Mouse (Mus musculus) left cerebral cortex, adult 2 months (tissue): ENCODE measurements around the gene Cnot3. TPM values are rescaled to one million over a fixed set of nuclear protein-coding genes. Genes with fewer than 3 reads are reported as not detected.
A peak's percentile ranks its signal among the peaks of the same experiment; 100 is the strongest.
"Not testable (repeated sequence)": the region's sequence is repeated elsewhere in the genome, so short reads cannot be mapped to it uniquely, and the experiment has no call there.

Source experiments
- DNase-seq, 2 experiments: peaks; one replicate each; pipeline ENCODE4 v3.0.0; 2021 to 2022; ENCODE audit warnings: low spot score in 2 of 2, mixed read lengths in 1 of 2; ENCODE audit errors: extremely low spot score in 1 of 2
- H3K27ac ChIP-seq: fragments of 200-600 bp; 2 replicates; pipeline ENCODE4 v1.8.1; 2022
- H3K4me3 ChIP-seq: fragments of 200-600 bp; 2 replicates; pipeline ENCODE4 v1.8.1; 2022
- CTCF ChIP-seq: fragments of 200-600 bp; IDR thresholded peaks from 2 replicates; pipeline ENCODE4 v1.8.1; 2022; ENCODE audit warnings: antibody characterized with exemption, mild to moderate bottlenecking, moderate library complexity
- intact Hi-C: fragments of 180-260 bp; cut with DNase I; formaldehyde crosslinking; loops from one replicate; pipeline ENCODE4 v1.15.1; 2025
- long read RNA-seq, 2 experiments: library from polyadenylated mRNA; stranded (forward); transcript quantifications; one replicate each; pipeline ENCODE4 v2.0.0; 2021; ENCODE audit warnings: borderline mapping rate in 2 of 2
- total RNA-seq, 2 experiments: library from RNA; stranded (reverse); gene quantifications; 2 replicates each; pipeline ENCODE4 v1.2.3; 2021

Gene Cnot3
- 10 to 100 TPM; 52.4 to 54.3 TPM for total RNA-seq
- long read RNA-seq, experiment 1, full-length matches to known transcripts, result 32 of 67 reads
- long read RNA-seq, experiment 1, partial matches to known transcripts, result 9 of 67 reads
- long read RNA-seq, experiment 1, other reads (novel, unspliced or antisense), result 26 of 67 reads
- long read RNA-seq, experiment 2, full-length matches to known transcripts, result 31 of 70 reads
- long read RNA-seq, experiment 2, partial matches to known transcripts, result 8 of 70 reads
- long read RNA-seq, experiment 2, other reads (novel, unspliced or antisense), result 31 of 70 reads

DNA sequence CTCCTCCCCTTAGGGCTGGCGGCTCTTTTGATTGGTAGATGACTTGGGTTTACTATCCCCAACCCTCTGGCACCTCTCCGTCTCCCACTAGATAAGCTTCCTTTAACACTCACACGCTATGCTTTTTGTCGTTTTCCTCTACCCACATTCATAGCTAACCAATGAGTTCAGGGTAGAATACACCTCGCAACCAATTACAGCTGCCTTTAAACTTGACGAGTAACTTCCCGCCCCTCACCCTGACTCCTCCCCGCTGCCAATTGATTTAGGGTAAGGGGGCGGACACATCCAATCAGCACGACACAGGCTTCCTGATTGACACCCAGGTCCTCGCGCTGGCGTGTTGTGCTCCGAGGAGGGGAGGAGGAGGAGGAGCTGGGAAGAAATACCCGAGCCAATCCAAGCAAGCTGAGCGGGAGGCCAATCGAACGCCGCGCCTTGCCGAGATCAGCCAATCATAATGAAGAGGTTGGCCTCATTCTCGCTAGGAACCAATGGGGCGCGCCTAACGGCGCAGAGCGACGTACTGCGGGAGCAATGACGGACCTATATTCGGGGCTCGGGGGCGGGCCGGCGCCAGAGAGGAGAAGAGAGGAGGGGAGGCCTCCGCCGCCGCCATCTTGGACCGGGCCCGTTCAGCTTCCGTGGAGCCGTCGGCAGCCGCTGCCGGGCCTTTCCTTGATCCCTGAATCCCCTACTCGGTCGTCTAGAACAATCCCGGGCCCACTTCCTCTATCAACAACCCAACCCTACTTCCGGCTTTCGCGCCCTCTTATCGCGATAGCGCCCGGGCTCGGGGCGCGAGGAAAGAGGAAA, at the start of gene Cnot3:
Gene Cnot3, plus strand, starts transcription at position 597 of the 816 bp plus-strand sequence.
- H3K27ac ChIP-seq, result peak within 1 kb of the TSS; percentile 97
- intact Hi-C loops, result loop anchor here (10.0 kb wide), 1 partner anchor 1420 kb away; the partner anchor contains the start of gene U2af2
- no peak for TF ChIP-seq CTCF
- H3K4me3 ChIP-seq, result peak within 1 kb of the TSS; percentile 79
- DNase-seq, result peak; percentile 96 to 99

DNA sequence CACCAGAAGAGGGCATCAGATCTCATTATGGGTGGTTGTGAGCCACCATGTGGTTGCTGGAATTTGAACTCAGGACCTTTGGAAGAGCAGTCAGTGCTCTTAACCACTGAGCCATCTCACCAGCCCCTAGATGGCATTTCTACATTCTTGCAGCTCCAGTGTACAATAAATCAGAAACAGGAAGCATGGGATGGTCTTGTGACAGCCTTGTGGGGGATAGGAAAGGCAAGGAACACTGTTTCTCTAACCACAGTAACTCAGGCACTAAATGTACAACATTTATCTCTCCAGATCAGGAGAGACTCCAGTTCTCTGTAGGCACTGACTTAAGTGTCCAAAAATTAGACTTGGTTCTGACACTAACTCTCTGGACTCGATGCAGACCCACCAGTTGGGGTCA, 47.3 kb upstream of the Cnot3 start:
- intact Hi-C loops, H3K27ac ChIP-seq, H3K4me3 ChIP-seq, DNase-seq: not testable (repeated sequence)

DNA sequence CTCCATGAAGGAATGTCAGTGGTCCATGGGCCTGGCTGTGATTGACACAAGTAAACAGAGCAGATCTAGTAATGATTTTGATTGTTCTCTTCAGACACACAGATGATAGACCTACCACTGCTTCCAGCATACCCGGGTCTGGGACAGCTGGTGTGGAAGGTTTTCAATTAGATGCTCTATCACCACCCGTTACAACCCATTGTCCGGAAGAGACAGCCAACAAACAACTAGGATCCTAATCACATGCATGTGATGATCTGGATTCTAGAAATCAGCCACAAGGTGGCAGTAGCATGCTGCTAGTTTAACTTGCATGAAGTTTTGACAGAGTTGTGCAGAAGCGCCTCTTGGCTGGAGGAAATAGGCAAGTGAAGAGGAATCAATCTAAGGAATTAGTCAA, 43.9 kb upstream of the Cnot3 start:
- peak; percentile 60 to 66 for DNase-seq
- Histone ChIP-seq H3K4me3 (no peak overlapping the region), H3K27ac (no peak overlapping the region)
- intact Hi-C loops, result loop anchor here (2.0 to 5.0 kb wide), 2 partner anchors 378 to 871 kb away; no protein-coding TSS in a partner anchor
- TF ChIP-seq CTCF, result peak; percentile 95

DNA sequence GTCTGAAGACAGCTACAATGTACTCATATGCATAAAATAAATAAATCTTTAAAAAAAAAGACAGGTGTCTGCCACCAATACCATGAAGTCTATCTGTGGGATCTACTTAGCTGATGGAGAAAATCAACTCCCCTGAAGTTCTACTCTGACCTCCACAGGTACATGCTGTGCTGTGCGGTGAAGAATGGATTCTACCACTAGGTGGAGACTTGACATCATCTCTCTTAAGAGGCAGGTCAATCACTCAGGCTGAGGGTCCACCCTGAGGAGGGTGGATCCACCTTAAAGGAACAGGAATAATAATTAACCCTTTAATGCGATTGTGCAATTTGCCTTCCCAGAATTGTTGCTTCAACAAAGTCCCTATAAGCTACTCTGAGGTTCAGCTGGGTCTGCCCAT, 38.3 kb upstream of the Cnot3 start:
- DNase-seq, result no peak
- intact Hi-C loops, result no loop called here
- peak; percentile 52 for TF ChIP-seq CTCF
- no peak overlapping the region for H3K4me3 ChIP-seq
- H3K27ac ChIP-seq, result no peak overlapping the region

DNA sequence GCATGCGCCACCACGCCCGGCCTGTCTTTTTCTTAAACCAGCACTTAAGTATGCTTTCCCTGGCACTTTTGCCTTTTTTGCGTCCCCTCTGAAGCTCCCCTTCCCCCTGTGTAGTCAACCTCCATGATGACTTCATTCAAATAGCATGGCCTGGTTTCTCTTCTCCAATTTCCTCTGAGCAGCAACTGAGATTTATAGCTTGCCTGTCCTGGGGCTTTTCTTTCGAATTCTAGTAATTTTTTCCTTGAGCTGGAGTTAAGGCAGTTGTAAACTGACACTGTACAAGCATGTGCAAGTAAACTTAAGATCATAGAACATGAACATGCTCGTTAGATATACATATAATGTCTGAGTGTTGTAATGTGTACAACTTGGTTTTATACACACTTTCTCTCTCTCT, 37.7 kb upstream of the Cnot3 start:
- TF ChIP-seq CTCF, result no peak
- intact Hi-C loops, result no loop called here
- no peak for DNase-seq
- H3K4me3 ChIP-seq, result no peak overlapping the region
- H3K27ac ChIP-seq, result no peak overlapping the region

DNA sequence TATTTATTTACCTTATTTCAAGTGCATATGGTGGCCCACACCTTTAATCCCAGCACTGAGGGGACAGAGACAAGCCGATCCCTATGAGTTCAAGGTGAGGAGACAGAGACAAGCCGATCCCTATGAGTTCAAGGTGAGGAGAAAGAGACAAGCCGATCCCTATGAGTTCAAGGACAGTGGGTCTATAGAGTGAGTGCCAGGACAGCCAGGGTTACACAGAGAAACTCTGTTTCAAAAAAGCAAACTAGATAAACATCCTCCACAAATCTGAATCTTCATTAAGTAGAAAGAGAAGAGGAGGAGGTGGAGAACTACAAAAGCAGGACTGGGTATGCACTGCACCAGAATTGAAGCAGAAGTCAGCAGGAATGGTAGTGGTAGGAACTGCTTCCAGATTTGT, 36.4 kb upstream of the Cnot3 start:
- no peak overlapping the region for H3K4me3 ChIP-seq
- DNase-seq, result no peak
- intact Hi-C loops, result no loop called here
- no peak overlapping the region for H3K27ac ChIP-seq
- no peak for TF ChIP-seq CTCF

DNA sequence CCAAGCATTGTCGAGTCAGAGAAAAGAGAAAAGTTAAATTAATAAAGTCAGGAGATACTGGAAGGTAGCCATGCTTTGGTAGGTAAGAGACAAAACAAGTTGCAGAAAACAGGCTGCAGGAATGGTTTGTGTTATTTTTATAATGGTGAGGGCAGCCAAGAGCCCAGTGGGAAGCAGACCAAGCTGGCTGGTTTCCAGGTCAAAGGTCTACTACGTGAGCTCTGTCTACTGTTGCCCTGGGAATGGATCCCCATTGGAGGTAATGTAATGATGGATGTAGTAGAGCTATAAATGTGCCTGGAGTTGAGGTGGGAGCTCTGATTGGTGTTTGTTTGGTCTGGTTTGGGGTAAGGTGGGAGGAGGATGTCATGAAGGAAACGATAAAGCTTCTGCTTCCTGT, 36.0 kb upstream of the Cnot3 start:
- no peak overlapping the region for H3K4me3 ChIP-seq
- TF ChIP-seq CTCF, result no peak
- no peak for DNase-seq
- no peak overlapping the region for H3K27ac ChIP-seq
- intact Hi-C loops, result no loop called here

DNA sequence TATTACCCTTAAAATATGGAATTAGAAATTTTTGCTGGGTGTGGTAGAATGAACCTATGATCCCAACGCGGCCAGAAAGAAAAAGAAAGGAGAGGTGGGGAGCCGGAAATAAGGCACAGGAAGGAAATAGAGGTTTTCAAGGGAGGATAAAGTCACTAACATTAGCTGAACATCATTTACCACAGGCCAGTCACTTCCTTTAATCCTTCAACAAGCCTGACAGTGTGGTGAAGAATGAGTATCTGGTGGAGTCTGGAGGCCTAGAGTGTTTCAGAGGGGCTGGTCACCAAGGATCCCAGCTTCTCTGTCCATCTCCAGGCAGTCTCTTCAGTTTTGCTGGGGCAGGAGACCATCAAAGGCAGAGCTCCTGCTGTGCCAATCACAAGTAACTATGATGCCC, 34.6 kb upstream of the Cnot3 start:
- no peak for TF ChIP-seq CTCF
- DNase-seq, result no peak
- intact Hi-C loops, result no loop called here
- Histone ChIP-seq H3K27ac (no peak overlapping the region), H3K4me3 (no peak overlapping the region)

DNA sequence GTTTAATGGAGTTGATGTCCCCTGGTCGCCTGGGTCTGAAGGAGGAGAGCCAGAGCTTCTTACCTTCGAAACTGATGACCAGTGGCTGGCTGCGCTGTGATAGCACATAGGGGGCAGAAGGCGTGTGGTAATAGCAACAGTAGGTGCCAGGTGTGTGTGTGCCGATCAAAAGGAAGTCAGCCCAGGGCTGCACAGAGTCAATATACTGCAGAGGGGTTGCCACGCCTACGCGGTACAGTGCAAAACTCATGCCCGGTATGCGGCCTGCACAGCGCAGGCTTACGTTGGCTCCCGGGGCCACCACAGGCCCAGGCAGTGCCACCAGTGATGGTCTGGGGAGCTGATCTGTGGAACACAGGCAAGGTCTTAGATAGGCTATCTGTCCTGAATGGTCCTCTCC, 34.1 kb upstream of the Cnot3 start:
- no peak for TF ChIP-seq CTCF
- no peak for DNase-seq
- Histone ChIP-seq H3K4me3 (no peak overlapping the region), H3K27ac (no peak overlapping the region)
- intact Hi-C loops, result no loop called here

DNA sequence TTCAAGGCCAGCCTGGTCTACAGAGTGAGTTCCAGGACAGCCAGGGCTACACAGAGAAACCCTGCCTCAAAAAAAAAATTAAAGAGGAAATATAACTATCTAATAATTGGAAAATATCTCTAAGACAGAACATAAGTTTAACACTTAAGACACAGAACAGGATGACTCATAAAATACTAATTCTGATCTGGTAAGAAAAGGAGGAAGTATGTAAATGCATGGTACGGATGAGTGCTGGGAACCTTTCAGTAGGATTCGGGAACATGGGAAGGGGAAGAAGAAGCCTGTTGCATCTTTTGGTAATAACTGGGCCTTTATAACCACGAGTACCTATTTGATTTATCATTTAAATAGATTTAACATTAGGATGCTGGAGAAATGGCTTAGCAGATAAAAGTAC, 31.0 kb upstream of the Cnot3 start:
- intact Hi-C loops, result no loop called here
- DNase-seq, result no peak
- Histone ChIP-seq H3K27ac (no peak overlapping the region), H3K4me3 (no peak overlapping the region)
- no peak for TF ChIP-seq CTCF

DNA sequence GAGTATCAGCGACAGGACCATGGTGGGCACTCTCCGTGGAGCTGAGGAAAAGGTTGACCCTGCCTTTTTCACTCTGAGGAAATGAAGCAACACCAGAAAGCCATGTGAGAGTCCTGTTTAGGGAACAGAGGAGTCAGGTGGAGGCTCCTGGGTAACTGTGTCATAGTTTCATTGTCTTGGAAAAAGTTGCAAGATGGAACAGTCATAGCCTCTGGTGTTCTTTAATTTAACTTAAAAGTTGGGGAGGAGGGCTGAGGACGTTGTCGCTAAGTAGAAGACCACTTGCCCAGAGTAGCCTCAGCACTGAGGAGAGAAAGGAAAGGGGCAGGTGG, 29.0 kb upstream of the Cnot3 start, which contains the start of gene Oscar:
Gene Oscar, minus strand, starts transcription at position 101 of the 332 bp plus-strand sequence.
- H3K27ac ChIP-seq, result no peak within 1 kb of the TSS
- no peak for DNase-seq
- no peak for TF ChIP-seq CTCF
- intact Hi-C loops, result no loop called here
- peak within 1 kb of the TSS; percentile 90 for H3K4me3 ChIP-seq

DNA sequence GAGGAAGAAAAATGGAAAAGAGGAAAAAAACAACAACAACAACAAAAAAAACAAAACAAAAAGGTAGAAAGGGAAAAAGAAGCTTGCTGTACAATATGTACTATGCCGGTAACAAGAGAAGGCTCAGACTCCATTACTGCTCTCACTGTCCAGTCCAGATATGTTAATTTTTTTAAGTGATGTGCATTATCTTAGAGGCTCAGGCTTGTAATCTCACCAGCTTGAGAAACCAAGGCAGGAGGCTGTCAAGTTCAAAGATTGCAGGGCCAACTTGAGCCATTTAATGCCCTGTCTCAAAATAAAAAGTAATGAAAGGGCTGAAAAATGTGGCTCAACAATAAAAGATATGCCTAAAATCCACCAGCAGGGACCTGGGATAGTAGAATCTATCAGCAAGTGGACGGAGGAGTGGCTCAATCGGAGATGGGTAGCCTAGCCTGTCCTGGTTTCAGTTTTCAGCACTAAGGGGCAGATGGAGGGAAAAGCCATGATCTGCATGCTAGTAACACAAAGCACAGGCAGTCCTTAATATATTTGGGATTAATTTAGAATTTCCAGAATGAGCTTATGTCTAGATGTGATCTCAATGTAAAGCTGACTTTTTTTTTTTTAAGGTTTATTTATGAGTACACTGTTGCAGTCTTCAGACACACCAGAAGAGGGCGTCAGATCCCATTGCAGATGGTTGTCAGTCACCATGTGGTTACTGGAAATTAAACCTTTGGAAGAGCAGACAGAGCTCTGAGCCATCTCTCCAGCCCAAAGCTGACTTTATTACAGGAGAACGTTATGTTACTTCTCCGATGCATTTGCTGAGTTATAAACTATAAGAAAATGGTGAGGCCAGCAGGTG, 28.5 kb upstream of the Cnot3 start:
- Histone ChIP-seq H3K4me3 (peak overlapping the region; percentile 90), H3K27ac (no peak overlapping the region)
- intact Hi-C loops, result loop anchor here (1.0 kb wide), 1 partner anchor 13 kb away; the partner anchor contains the start of genes Prpf31 and Tfpt
- TF ChIP-seq CTCF, result peak; percentile 65
- peak; percentile 33 to 41 for DNase-seq
